Mouse (Mus musculus) retina, adult 2 months (tissue): ENCODE results near the gene Gm10778.
"Not testable (repeated sequence)": the region's sequence is repeated elsewhere in the genome, so short reads cannot be mapped to it uniquely, and the experiment has no call there.

Experiments
- DNase-seq: peaks from one replicate; pipeline ENCODE4 v3.0.0-alpha.2; 2012; ENCODE audit warnings: low read depth, low spot score

Gene Gm10778

GRCm38 (mm10) chr10:81627836-81628220, 21.0 kb upstream of the Gm10778 start:
- DNase-seq, result no peak

GRCm38 (mm10) chr10:81628390-81628789, 20.5 kb upstream of the Gm10778 start, which contains the start of gene Ankrd24:
TSS of gene Ankrd24 (plus strand) at chr10:81628540.
- no peak for DNase-seq

GRCm38 (mm10) chr10:81633253-81634099, 15.4 kb upstream of the Gm10778 start:
- DNase-seq, result peak; percentile 63

GRCm38 (mm10) chr10:81636338-81636737, 12.5 kb upstream of the Gm10778 start:
- no peak for DNase-seq

- no peak for DNase-seq
Measured at GRCm38 (mm10) chr10:81638101-81638500, 10.8 kb upstream of the Gm10778 start.

GRCm38 (mm10) chr10:81640825-81641224, 8.0 kb upstream of the Gm10778 start:
- DNase-seq, result not testable (repeated sequence)

- DNase-seq, result no peak
Measured at GRCm38 (mm10) chr10:81641566-81641965, 7.3 kb upstream of the Gm10778 start.

- no peak for DNase-seq
Measured at GRCm38 (mm10) chr10:81641978-81642647, 6.7 kb upstream of the Gm10778 start.

GRCm38 (mm10) chr10:81642648-81643448, 6.0 kb upstream of the Gm10778 start:
- no peak for DNase-seq

- peak; percentile 89 for DNase-seq
Measured at GRCm38 (mm10) chr10:81643449-81644055, 5.3 kb upstream of the Gm10778 start.

GRCm38 (mm10) chr10:81644162-81644561, 4.7 kb upstream of the Gm10778 start:
- DNase-seq, result no peak

GRCm38 (mm10) chr10:81644716-81645115, 4.1 kb upstream of the Gm10778 start:
- DNase-seq, result no peak

GRCm38 (mm10) chr10:81645391-81645790, 3.5 kb upstream of the Gm10778 start:
- no peak for DNase-seq

- DNase-seq, result no peak
Measured at GRCm38 (mm10) chr10:81646015-81646555, 2.8 kb upstream of the Gm10778 start.

GRCm38 (mm10) chr10:81655178-81655577, 6.3 kb downstream of the Gm10778 start:
- no peak for DNase-seq

GRCm38 (mm10) chr10:81656174-81656573, 7.3 kb downstream of the Gm10778 start:
- DNase-seq, result no peak

- DNase-seq, result not testable (repeated sequence)
Measured at GRCm38 (mm10) chr10:81687114-81687513, 38.3 kb downstream of the Gm10778 start.

GRCm38 (mm10) chr10:81704531-81705301, 55.9 kb downstream of the Gm10778 start, which contains the start of gene Zfp433:
TSS of gene Zfp433 (plus strand) at chr10:81704825.
- not testable (repeated sequence) for DNase-seq
